Mouse (Mus musculus): ENCODE measurements at regions not wholly inside any gene's neighbourhood (a gene's known extent, or its start where the extent isn't known, plus 50 kb on each side); places are given as distances from the start of the nearest gene placed in this dataset.
"Not testable (repeated sequence)": the region's sequence is repeated elsewhere in the genome, so short reads cannot be mapped to it uniquely, and the experiment has no call there.

GRCm38 (mm10) chr15:42107106-42107505 is 1972.9 kb downstream of the 9330182O14Rik start:
- no peak for DNase-seq
- no peak overlapping the region for H3K4me3 ChIP-seq
- no peak overlapping the region for H3K27ac ChIP-seq
- intact Hi-C loops (cut with DNase I) = no loop called here
- TF ChIP-seq CTCF (IDR thresholded peaks at IDR 0.05) = no peak

- Histone ChIP-seq H3K27ac (no peak overlapping the region), H3K4me3 (no peak overlapping the region)
- intact Hi-C loops (cut with DNase I) = no loop called here
- TF ChIP-seq CTCF (IDR thresholded peaks at IDR 0.05) = no peak
- no peak for DNase-seq
These were observed 1977.6 kb downstream of the 9330182O14Rik start for GRCm38 (mm10) chr15:42111811-42112210.

GRCm38 (mm10) chr15:42127471-42127870 is 1993.3 kb downstream of the 9330182O14Rik start:
- DNase-seq = no peak
- intact Hi-C loops (cut with DNase I) = no loop called here
- TF ChIP-seq CTCF (IDR thresholded peaks at IDR 0.05) = no peak

GRCm38 (mm10) chr15:42128976-42129375 is 1994.8 kb downstream of the 9330182O14Rik start:
- TF ChIP-seq CTCF (IDR thresholded peaks at IDR 0.05) = no peak
- no peak overlapping the region for H3K27ac ChIP-seq
- DNase-seq = no peak
- intact Hi-C loops (cut with DNase I) = no loop called here
- H3K4me3 ChIP-seq = no peak overlapping the region

More at GRCm38 (mm10) chr15:42127471-42127870, 1993.3 kb downstream of the 9330182O14Rik start:
- Histone ChIP-seq H3K4me3 (no peak overlapping the region), H3K27ac (no peak overlapping the region)

GRCm38 (mm10) chr15:42166546-42166945 is 2032.4 kb downstream of the 9330182O14Rik start:
- Histone ChIP-seq H3K27ac (no peak overlapping the region), H3K4me3 (no peak overlapping the region)
- no peak for TF ChIP-seq CTCF (IDR thresholded peaks at IDR 0.05)
- DNase-seq = no peak
- intact Hi-C loops (cut with DNase I) = no loop called here

GRCm38 (mm10) chr15:42177766-42178165 is 2043.6 kb downstream of the 9330182O14Rik start:
- DNase-seq; intact Hi-C loops (cut with DNase I); H3K4me3 ChIP-seq; H3K27ac ChIP-seq: not testable (repeated sequence)

GRCm38 (mm10) chr15:42207187-42207846 is 2073.2 kb downstream of the 9330182O14Rik start:
- TF ChIP-seq CTCF (IDR thresholded peaks at IDR 0.05) = peak; percentile 40; the same call in 1 of the 2 replicates
- Histone ChIP-seq H3K27ac (no peak overlapping the region), H3K4me3 (no peak overlapping the region)
- no peak for DNase-seq
- intact Hi-C loops (cut with DNase I) = no loop called here

- no peak overlapping the region for H3K27ac ChIP-seq
- no peak for TF ChIP-seq CTCF (IDR thresholded peaks at IDR 0.05)
- intact Hi-C loops (cut with DNase I) = no loop called here
- H3K4me3 ChIP-seq = no peak overlapping the region
- DNase-seq = no peak
These were observed 2085.3 kb downstream of the 9330182O14Rik start for GRCm38 (mm10) chr15:42219496-42219895.

GRCm38 (mm10) chr15:42220005-42220404 is 2085.8 kb downstream of the 9330182O14Rik start:
- intact Hi-C loops (cut with DNase I) = no loop called here
- Histone ChIP-seq H3K27ac (no peak overlapping the region), H3K4me3 (no peak overlapping the region)
- no peak for TF ChIP-seq CTCF (IDR thresholded peaks at IDR 0.05)
- no peak for DNase-seq

GRCm38 (mm10) chr15:42225006-42225405 is 2090.8 kb downstream of the 9330182O14Rik start:
- intact Hi-C loops (cut with DNase I) = no loop called here
- no peak for TF ChIP-seq CTCF (IDR thresholded peaks at IDR 0.05)
- H3K4me3 ChIP-seq = no peak overlapping the region
- H3K27ac ChIP-seq = no peak overlapping the region
- no peak for DNase-seq

- Histone ChIP-seq H3K27ac (no peak overlapping the region), H3K4me3 (no peak overlapping the region)
- intact Hi-C loops (cut with DNase I) = no loop called here
- DNase-seq = no peak
- no peak for TF ChIP-seq CTCF (IDR thresholded peaks at IDR 0.05)
These were observed 2097.5 kb downstream of the 9330182O14Rik start for GRCm38 (mm10) chr15:42231692-42232091.

- Histone ChIP-seq H3K27ac (no peak overlapping the region), H3K4me3 (no peak overlapping the region)
- intact Hi-C loops (cut with DNase I) = no loop called here
- no peak for TF ChIP-seq CTCF (IDR thresholded peaks at IDR 0.05)
- DNase-seq = no peak
These were observed 2112.6 kb downstream of the 9330182O14Rik start for GRCm38 (mm10) chr15:42246812-42247211.

GRCm38 (mm10) chr15:42252730-42253330 is 2118.7 kb downstream of the 9330182O14Rik start:
- Histone ChIP-seq H3K4me3 (no peak overlapping the region), H3K27ac (no peak overlapping the region)
- no peak for TF ChIP-seq CTCF (IDR thresholded peaks at IDR 0.05)
- intact Hi-C loops (cut with DNase I) = no loop called here
- DNase-seq = no peak

- no peak for DNase-seq
- Histone ChIP-seq H3K4me3 (no peak overlapping the region), H3K27ac (no peak overlapping the region)
- TF ChIP-seq CTCF (IDR thresholded peaks at IDR 0.05) = no peak
- intact Hi-C loops (cut with DNase I) = no loop called here
These were observed 2122.2 kb downstream of the 9330182O14Rik start for GRCm38 (mm10) chr15:42256343-42256742.

Data from gastrocnemius, adult 2 months (tissue).